Mouse (Mus musculus): ENCODE data around the gene Nelfb.

Gene Nelfb

DNA sequence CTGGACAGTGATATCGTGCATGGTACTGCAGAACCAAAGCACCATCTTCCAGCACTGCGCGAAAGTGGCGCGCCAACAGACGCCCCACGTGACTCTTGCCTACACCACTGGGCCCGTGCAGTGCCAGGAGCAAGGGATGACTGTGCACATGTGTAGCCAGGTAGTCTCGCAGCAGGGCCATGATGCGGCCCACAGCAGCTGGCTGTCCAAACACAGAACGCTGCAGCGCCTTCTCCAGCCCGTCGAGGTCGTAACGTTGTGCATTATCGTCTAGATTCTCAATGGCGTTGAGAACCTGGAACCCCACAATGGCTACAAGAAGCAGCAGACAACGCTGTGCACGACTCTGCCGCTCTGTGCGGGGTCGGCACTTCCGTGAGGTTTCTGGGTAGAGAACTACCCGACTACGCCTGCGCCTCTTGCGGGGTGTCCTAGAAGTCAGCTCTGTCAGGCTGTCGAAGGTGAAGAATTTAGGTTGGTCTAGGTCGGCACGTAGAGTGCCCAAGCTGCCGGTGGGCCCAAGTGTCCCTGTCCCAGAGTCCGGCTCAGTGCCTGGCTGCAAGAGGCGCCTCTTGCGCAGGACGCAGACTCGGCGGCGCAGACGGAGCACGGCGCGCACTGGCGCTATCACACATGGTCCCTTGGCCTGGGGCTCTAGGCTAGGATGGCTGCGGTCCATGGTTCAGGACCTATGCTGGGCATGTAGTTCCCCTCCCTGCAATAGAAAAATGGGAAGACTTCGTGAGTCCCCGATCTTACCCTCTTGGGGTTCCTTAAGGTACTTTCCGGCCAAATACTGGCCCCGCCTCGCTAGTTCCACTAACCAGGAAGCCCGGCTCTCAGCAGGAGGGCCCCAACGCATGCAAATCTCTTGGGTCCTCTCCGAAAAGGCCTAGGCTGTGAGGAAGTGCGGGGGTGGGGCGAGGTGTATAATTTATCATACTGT, 15.8 kb downstream of the Nelfb start:
- DNase-seq = peak; percentile 99

DNA sequence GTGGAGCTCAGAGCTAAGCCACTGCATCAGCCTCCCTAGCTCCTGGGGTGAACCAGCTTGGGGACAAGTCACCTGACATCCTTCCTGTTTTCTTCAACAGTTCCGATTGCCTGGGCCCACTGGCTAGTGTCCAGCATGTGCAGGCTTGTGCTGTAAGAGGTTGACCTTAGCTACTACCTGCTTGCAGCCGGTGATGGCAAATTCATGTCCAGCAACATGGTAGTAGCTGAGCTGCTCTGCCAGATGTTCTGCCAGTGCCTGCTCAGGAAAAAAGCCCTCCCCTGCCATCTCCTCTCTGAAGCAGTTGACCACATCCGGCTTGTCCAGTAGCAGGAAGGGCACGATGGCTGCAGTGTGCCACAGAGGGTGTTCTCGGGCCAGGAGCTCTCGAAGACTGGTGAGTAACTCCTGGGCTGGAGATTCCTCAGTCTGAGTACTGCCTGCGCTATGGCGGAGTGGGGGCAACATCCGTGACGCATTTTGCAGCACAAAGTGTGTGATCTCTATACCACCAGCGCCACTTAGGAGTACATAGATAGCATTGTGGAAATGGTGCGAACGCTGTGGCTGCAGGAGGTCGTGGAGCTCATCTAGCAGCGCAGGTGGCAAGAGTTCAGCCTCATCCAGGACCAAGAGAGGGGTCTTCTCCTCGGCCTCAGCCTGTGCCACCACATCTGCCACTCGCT, 16.7 kb downstream of the Nelfb start:
- peak; percentile 96 for DNase-seq

DNA sequence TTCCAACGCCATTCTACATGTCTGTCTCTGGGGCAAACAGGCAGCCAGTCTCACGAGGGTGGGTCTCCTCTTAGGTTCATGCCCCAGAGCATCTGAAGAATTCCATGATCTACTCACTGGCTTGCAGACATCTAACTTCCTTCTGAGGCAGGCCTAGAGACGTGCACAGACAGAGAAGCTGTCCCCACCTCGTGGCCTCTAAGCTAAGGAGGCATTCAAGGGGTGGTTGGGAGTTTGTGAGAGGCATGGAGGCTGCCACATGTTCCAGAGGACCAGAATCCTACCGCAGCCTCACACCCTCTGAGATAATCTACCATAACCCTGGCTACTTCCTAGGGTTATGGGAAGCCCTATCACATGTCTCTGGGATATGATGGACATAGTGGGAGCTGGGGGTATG, 17.3 kb downstream of the Nelfb start:
- DNase-seq = peak; percentile 93

DNA sequence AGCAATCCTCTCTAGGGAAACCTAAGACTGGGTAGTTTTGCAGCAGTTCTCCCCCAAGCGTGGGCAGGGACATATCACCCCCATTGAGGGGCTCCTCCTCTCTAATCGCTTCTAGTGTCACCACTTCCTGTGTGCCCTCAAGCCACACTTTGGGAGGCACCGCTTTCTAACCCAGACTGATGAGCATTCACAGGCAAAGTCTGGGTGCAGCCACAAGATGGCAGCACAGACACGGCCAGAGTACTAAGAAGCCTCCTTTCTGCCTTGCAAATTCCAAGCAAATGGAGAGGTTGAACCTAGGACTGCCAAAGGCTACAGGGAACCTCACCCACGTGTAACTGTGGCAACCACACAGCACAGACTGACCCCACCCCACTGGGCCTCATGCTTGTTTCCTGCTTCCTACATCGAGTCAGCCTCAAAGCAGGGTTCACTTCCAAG, 17.9 kb downstream of the Nelfb start:
- peak; percentile 99 for DNase-seq

DNA sequence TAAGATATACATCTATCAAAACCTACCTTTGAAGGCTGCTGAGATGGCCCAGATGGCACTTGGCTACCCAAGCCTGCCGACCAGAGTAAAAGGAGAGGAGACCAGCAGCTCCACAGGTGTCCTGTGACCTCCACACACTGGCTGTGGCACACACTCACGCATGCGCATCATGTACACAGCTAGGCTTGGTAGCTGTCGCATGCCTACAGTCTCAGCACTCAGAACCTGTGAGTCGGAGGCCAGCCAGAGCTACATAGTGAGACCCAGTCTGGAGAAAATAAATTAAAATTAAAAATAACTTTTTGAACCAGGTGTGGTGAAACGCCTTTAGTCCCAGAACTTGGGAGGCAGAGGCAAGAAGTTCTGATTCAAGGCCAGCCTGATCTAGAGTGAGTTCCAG, 23.4 kb downstream of the Nelfb start:
- peak; percentile 85 for DNase-seq

DNA sequence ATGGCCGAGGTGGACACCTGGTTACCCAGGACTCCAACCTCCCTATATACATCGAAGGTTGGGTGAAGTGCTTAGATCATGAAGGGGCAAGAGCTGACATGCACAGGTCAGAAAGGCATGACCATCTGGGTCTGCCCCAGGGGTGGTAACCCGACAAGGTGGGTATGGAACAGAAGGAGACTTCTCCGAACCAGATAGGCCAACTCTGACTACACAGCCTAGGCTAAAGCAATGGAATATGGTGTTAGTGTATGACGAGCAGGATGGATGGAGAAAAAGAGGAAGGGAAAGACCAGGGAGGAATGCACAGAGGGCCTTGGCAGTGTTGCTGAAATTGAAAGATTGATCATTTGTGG, 24.7 kb downstream of the Nelfb start:
- peak; percentile 91 for DNase-seq

DNA sequence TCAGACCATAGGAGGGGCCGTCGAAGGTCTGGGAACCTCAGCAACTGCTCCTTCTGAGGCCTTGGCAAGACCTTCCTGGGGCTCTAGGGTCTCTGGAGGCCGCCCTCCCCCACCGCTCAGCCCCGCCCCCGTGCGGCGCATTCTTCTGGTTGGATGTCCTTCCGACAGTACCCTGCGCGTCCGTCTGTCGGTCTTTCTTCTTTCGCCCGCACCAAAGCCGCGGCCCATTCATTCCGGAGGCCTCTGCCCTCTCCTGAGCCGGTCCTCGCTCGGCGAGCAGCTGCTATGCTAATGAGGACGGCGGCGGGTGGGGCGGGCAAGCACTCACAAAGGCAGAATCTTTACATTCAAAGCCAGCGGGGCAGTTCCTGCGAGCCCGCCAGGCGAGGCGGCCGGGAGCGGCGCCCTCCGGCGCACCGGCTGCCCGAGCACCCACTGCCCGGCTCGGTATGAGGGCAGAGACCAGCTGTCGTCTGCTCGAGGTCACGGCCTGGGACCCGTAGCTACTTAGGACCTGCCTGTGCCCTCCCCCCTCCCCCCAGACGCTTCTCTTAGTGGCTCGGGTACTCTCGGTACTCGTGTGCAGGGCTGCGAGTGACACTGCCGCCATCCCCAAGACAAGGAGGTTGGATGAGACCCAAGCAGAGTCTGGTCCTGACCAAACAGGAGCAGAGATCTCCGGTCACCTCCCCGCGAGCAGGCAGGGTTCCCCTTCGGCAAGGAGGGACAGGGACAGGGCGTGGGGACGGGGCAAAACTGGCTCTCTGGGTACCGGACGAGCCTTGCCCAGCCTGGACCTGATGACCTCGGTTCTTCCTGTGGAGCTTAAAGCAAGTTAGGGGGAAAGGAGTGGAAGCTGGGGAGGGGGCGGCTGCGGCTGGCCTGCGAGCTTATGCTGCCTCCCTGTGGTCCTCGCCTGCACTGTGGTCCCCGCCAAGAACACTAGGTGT, 25.4 kb downstream of the Nelfb start:
- peak; percentile 96 for DNase-seq

DNA sequence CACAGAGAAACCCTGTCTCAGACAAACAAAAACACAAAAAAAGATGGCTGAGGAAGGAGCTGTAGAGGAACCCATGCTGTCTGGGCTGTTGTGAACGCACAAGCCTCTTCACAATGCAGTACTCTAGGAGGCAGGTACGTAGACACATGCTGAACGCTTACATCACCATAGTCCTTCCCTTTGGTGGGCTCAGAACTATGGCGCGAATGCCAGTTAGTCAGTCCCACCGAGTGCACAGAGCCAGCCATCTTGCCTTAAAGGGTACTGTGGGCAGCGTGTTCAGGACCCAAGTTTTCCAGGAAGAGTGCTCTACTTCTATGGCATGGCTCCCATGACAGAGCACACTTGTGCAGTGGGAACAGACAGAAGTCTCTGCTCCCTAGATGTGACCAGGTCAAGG, 26.8 kb downstream of the Nelfb start:
- DNase-seq = peak; percentile 79

DNA sequence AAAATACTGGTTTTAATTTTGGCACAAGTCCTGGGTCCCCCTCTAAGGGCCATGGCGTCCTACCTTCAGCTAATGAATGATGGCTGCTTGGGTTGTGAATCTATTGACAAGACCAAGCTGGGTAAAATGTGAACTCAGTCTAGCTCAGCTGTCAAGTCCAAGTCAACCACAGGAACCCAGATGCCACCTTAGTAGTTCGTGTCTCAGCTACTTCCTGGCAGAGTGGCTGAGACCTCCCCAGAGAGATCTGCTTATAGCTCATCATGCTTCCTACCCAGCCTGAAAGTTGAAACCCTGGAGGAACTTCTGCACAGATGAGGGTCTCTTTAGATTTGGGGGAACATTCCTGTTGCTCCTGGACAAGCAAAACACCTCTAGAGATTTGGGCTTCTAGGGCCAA, 28.0 kb downstream of the Nelfb start:
- peak; percentile 88 for DNase-seq

DNA sequence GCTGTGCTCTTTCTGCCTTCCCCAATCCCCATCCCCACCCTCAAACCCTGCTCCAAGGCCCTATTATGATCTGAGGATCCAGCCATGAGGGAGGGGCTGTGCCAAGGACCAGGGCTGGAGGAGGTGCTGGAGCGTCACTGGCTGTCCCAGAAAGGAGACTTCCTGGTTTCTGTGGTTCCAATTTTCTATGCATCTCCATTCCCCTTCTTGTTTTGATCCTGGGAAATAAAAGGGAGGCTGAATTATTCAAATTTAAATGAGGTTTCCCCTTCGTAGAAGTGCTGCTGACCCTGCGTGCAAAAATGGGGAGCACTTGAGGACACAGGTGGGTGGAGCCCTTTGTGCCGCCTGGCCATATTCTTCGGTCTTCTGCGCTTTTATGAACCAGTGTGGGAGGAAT, 28.6 kb downstream of the Nelfb start:
- DNase-seq = peak; percentile 92

DNA sequence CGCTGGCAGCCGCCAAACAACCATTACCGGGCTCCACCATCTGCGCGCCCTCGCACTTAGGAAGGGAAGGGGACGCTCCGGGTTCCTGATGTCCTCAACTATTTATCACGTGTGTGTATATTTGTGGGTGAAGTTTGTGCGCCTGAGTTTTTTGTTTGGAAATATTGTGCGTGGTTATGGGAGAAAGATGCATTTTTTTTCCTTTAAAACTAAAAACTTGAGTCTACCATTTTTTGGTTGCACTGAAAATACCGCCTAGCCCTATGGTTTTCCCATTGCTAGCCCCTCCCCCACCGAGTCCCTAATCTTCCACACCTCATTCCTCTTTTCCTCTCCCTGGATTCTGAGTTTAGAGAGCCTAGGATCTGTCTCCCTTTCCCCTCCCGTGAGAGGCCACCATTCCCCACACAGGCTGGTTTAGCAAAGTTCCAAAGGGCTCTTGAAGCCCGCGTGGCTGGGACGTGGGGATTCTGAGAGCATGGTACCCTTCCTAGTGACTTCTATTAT, 29.3 kb downstream of the Nelfb start:
- DNase-seq = peak; percentile 83

DNA sequence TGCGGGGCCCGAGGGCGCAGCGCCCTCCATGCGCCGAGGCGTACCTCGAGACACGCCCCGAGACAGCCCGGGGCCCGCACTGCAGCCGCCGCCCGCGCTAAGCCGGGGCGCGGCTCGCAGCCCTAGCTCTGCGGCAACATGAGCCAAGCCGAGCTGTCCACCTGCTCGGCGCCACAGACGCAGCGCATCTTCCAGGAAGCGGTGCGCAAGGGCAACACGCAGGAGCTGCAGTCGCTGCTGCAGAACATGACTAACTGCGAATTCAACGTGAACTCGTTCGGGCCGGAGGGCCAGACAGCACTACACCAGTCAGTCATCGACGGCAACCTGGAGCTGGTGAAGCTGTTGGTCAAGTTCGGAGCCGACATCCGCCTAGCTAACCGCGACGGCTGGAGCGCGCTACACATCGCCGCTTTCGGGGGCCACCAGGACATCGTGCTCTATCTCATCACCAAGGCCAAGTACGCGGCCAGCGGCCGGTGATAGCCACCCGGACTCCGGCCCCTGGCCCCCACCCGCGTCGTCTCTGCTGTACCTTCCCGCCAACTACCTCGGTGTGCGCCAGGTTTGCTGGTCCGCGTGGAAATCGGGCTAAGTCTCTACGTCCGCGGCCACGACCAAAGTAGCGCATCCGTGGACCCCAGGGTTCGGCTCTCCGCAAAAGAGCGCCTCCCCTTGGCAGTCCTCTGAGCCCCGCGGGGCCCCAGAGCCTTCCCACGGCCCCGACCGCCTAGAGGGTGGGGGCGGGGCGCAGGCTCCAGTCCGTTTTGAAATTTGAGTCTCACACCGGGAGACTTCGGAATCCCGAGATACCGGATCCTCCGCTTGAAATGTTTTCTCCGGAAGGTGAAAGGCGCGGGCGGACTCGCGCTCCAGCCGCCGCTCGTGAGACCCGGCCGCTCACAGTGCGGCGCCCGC, 30.1 kb downstream of the Nelfb start:
- peak; percentile 96 for DNase-seq

DNA sequence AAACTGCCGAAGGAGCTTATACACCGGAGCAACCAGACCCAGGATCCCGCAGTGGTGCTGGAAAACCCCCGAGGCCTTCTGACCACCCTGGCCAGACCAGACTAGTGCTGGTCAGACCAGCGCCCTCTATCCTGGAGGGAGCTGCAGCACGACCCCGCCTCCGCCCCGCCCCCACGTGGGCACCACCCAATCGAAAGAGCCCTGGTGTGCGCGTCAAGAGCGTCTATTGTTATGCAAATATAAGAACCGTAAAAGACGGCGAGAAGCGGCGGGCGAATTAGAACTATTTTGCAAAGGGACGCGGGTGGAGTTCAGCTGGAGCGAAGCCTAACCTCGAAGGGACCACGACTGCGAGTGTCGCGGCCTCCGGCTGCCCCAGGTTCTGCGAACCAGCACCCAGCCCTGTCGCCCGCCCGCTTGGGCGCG, 30.8 kb downstream of the Nelfb start, which contains the start of gene Nrarp:
Gene Nrarp, plus strand, starts transcription at position 281 of the 426 bp plus-strand sequence.
- DNase-seq = peak; percentile 100

DNA sequence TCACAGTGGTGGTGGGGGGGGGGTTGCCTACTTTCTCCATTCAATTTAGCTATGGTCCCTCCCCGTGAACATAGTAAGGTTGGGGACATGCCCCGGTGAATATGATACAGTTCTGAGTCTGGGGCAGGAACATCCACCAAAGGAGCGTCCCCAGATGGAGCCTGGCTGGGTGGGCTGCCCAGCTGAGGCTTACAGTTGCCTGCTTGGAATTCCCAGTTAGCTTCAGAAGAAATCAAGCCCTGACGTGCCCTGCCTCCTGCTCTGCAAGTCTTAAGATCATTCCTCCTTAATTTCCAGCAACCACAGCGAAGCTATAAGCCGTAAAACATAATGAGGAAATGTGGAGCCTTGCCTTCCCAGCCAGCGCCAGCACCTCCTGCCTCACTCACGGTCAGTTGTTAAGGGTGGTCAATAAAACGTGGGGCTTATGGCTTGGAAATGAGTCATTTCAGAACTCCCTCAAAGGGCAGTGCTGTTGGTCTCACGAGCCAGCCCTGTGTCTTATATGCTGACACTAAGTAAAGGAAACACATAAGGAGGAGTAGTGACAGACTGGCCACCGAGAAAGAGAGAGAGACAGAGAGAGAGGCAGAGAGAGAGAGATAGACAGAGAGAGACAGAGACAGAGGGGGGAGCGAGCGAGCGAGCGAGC, 31.6 kb downstream of the Nelfb start:
- DNase-seq = peak; percentile 82

DNA sequence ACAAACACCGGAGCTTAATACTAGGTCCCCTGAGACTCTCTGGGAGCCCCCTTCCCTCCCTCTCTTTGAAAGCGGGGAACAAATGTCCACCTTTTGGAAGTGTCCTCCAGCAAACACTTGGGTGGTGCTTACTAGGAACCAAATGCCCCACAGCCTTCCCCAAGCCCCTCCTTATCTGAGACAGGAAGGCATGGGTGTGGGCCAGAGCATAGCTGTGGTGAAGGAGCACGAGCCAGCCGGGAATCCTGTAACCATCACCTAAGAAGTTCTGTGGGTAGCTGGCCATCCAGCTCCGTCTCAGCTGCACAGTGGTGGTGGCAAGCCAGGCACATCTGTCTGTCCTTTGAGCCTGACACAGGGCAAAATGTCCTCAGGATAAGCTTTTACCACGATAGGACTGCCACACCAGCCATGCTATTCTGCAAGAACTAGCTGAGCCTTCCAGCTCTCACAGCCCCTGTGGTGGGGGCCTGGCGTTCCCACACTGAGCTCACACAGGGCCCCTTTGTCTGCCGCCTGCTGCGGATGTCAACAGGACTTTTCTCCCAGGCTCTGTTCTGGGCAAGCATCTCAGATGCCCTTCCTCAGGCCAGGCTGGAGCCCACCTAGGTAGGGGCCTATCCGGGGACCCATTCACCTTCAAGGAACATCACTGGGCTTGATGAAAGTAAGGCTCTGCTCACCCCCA, 32.9 kb downstream of the Nelfb start:
- DNase-seq = peak; percentile 96

DNA sequence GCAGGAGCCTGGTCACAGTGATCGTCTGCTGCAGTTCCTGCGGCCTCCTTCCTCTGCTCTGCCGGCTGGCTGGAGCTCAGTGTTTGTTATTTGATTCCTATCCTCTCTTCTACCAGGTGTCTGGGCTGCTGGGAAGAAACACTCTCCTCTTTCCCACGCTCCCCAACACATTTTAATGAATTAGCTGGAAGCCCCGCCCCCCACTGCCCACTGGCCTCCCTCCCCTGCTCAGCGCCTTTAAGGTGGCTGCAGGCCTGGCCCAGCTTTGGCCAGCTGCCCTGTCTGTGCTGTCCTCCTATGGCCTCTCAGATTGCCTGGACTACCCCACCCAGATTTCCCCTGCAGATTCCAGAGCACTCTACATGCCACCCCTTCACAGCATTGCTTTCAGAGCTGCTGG, 33.6 kb downstream of the Nelfb start:
- DNase-seq = peak; percentile 98

DNA sequence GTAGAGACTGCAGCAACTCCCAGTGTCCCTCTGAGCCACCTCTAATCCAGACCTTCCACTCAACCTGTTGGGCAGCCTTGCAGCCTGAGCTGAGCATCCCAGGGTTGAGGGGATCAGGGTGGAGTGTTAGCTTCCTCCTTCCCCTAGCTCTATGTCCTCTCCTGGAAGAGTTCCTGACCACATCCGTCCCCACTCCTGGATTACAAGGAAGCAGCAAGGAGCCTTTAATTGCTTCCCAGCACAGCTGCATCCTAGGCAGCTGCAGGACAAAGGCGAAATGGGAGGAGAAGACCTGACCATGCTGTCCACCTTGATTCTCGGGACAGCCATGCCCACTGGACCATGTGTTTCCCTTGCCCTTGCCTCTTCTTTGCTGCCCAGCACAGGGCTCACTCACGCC, 34.2 kb downstream of the Nelfb start:
- peak; percentile 97 for DNase-seq

DNA sequence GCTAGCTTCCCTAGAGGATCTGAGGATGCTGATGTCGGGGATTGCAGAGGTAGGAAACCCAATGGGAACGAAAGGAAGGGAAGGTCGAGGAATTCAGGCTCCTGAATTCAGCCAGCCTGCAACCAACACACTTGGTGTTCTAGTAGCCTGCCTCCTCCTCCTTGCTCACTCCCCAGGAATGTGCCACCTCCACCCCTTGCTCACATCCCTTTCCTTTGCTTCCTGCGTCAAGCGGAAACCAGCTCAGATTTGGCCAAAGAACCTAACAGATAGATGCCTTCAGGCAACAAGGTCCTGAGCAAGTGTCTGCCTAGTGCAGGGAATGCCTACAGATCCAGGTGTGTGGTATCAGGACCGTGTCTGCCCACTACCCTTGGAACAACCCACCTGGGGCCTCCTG, 34.7 kb downstream of the Nelfb start:
- peak; percentile 98 for DNase-seq

DNA sequence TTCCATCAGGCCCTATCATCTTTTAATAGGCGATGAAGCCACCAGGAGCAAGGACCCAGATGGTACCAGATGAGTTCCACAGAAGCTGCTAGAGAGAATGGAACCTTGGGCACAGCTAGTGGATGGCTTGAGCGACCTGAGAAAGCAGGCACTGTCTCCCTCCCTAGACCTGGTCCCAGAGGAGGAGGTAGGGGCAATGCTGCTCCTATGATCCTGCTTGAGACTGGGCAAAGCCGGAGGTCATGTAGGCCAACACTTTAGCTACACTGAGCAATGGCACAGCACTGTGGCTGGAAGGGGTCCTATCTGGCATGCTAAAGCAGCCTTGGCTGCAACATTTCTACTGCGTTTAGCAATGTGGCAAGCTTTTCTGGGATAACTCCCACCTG, 35.6 kb downstream of the Nelfb start:
- peak; percentile 80 for DNase-seq

Measured in heart, adult 11 months (tissue).